Mouse (Mus musculus): ENCODE measurements around the gene Adgrl4. TPM values are rescaled to one million over a fixed set of nuclear protein-coding genes. Genes with fewer than 3 reads are reported as not detected.

Gene Adgrl4
- polyA plus RNA-seq (2012; rRNA removed) = 3.6 and 5.0 TPM in 2 replicates
- polyA plus RNA-seq (2014; fragmentation: Nextera tagmentation; extraction: Ambion mirVana) = 6.4 and 7.4 TPM in 2 replicates

GRCm38 (mm10) chr3:151437693-151438092 lies at the start of gene Adgrl4:
TSS of gene Adgrl4 (plus strand) at chr3:151437887.
- peak; percentile 70 for ATAC-seq (ENCODE audit: low FRiP score, low read depth)
- WGBS = 6% methylated on average over 17 of the region's 17 CpGs
- H3K36me3 ChIP-seq (ENCODE audit: control insufficient read depth, insufficient read depth, low read length) = no peaks in the 10 kb centered on the region
- H3K4me1 ChIP-seq (ENCODE audit: control insufficient read depth, insufficient read depth, low read length) = peaks cover 6% of the 10 kb centered on the region
- no peak within 1 kb of the TSS for H3K27ac ChIP-seq (replicated peaks; ENCODE audit: low read depth, low read length)
- H3K4me3 ChIP-seq (replicated peaks; ENCODE audit: low read length) = peak within 1 kb of the TSS; percentile 27
- no peak for DNase-seq (ENCODE audit: low spot score)
- H3K9ac ChIP-seq (ENCODE audit: low read depth, low read length, severe bottlenecking) = peak within 1 kb of the TSS; percentile 57
- H3K9me3 ChIP-seq (ENCODE audit: control insufficient read depth, low read length) = no peaks in the 10 kb centered on the region
- TF ChIP-seq POLR2A (IDR thresholded peaks at IDR 0.05; ENCODE audit: borderline replicate concordance, extremely low read depth, insufficient read depth, insufficient read length) = no peak
- no peaks in the 10 kb centered on the region for H3K27me3 ChIP-seq (ENCODE audit: control insufficient read depth, insufficient read depth, low read length)
- peak within 1 kb of the TSS; percentile 55 for H3K4me2 ChIP-seq (replicated peaks; ENCODE audit: low read depth, low read length, severe bottlenecking)

GRCm38 (mm10) chr3:151390912-151391311 lies 46.8 kb upstream of the Adgrl4 start:
- no peak overlapping the region for H3K27ac ChIP-seq (replicated peaks; ENCODE audit: low read depth, low read length)
- H3K9ac ChIP-seq (ENCODE audit: low read depth, low read length, severe bottlenecking) = no peak overlapping the region
- H3K4me3 ChIP-seq (replicated peaks; ENCODE audit: low read length) = no peak overlapping the region
- H3K36me3 ChIP-seq (ENCODE audit: control insufficient read depth, insufficient read depth, low read length) = no peaks in the 10 kb centered on the region
- TF ChIP-seq POLR2A (IDR thresholded peaks at IDR 0.05; ENCODE audit: borderline replicate concordance, extremely low read depth, insufficient read depth, insufficient read length) = no peak
- no peak for ATAC-seq (ENCODE audit: low FRiP score, low read depth)
- no peak for DNase-seq (ENCODE audit: low spot score)
- no peaks in the 10 kb centered on the region for H3K9me3 ChIP-seq (ENCODE audit: control insufficient read depth, low read length)
- H3K4me2 ChIP-seq (replicated peaks; ENCODE audit: low read depth, low read length, severe bottlenecking) = no peak overlapping the region
- H3K27me3 ChIP-seq (ENCODE audit: control insufficient read depth, insufficient read depth, low read length) = no peaks in the 10 kb centered on the region
- peaks cover 2% of the 10 kb centered on the region; the same call in 1 of the 2 replicates for H3K4me1 ChIP-seq (ENCODE audit: control insufficient read depth, insufficient read depth, low read length)

GRCm38 (mm10) chr3:151392891-151393290 lies 44.8 kb upstream of the Adgrl4 start:
- no peak overlapping the region for H3K4me2 ChIP-seq (replicated peaks; ENCODE audit: low read depth, low read length, severe bottlenecking)
- no peak for ATAC-seq (ENCODE audit: low FRiP score, low read depth)
- TF ChIP-seq POLR2A (IDR thresholded peaks at IDR 0.05; ENCODE audit: borderline replicate concordance, extremely low read depth, insufficient read depth, insufficient read length) = no peak
- no peaks in the 10 kb centered on the region for H3K27me3 ChIP-seq (ENCODE audit: control insufficient read depth, insufficient read depth, low read length)
- H3K36me3 ChIP-seq (ENCODE audit: control insufficient read depth, insufficient read depth, low read length) = no peaks in the 10 kb centered on the region
- no peak overlapping the region for H3K9ac ChIP-seq (ENCODE audit: low read depth, low read length, severe bottlenecking)
- no peak overlapping the region for H3K4me3 ChIP-seq (replicated peaks; ENCODE audit: low read length)
- no peak overlapping the region for H3K27ac ChIP-seq (replicated peaks; ENCODE audit: low read depth, low read length)
- no peak for DNase-seq (ENCODE audit: low spot score)
- no peaks in the 10 kb centered on the region for H3K9me3 ChIP-seq (ENCODE audit: control insufficient read depth, low read length)
- H3K4me1 ChIP-seq (ENCODE audit: control insufficient read depth, insufficient read depth, low read length) = no peaks in the 10 kb centered on the region; the same call in 1 of the 2 replicates
- WGBS = 85% methylated on average over 4 of the region's 4 CpGs

GRCm38 (mm10) chr3:151393330-151393729 lies 44.4 kb upstream of the Adgrl4 start:
- ATAC-seq (ENCODE audit: low FRiP score, low read depth) (no peak), DNase-seq (ENCODE audit: low spot score) (no peak)
- no peak for TF ChIP-seq POLR2A (IDR thresholded peaks at IDR 0.05; ENCODE audit: borderline replicate concordance, extremely low read depth, insufficient read depth, insufficient read length)
- no peaks in the 10 kb centered on the region; the same call in 1 of the 2 replicates for H3K4me1 ChIP-seq (ENCODE audit: control insufficient read depth, insufficient read depth, low read length)
- no peaks in the 10 kb centered on the region for H3K27me3 ChIP-seq (ENCODE audit: control insufficient read depth, insufficient read depth, low read length)
- H3K36me3 ChIP-seq (ENCODE audit: control insufficient read depth, insufficient read depth, low read length) = no peaks in the 10 kb centered on the region
- H3K9ac ChIP-seq (ENCODE audit: low read depth, low read length, severe bottlenecking) = no peak overlapping the region
- WGBS = 100% methylated on average over 1 of the region's 1 CpGs
- H3K27ac ChIP-seq (replicated peaks; ENCODE audit: low read depth, low read length) = no peak overlapping the region
- no peak overlapping the region for H3K4me3 ChIP-seq (replicated peaks; ENCODE audit: low read length)
- H3K9me3 ChIP-seq (ENCODE audit: control insufficient read depth, low read length) = no peaks in the 10 kb centered on the region
- H3K4me2 ChIP-seq (replicated peaks; ENCODE audit: low read depth, low read length, severe bottlenecking) = no peak overlapping the region

GRCm38 (mm10) chr3:151399270-151399669 lies 38.4 kb upstream of the Adgrl4 start:
- Histone ChIP-seq H3K27ac (replicated peaks; ENCODE audit: low read depth, low read length) (no peak overlapping the region), H3K4me3 (replicated peaks; ENCODE audit: low read length) (no peak overlapping the region), H3K27me3 (ENCODE audit: control insufficient read depth, insufficient read depth, low read length) (no peaks in the 10 kb centered on the region), H3K36me3 (ENCODE audit: control insufficient read depth, insufficient read depth, low read length) (no peaks in the 10 kb centered on the region), H3K9me3 (ENCODE audit: control insufficient read depth, low read length) (no peaks in the 10 kb centered on the region), H3K4me1 (ENCODE audit: control insufficient read depth, insufficient read depth, low read length) (no peaks in the 10 kb centered on the region), H3K4me2 (replicated peaks; ENCODE audit: low read depth, low read length, severe bottlenecking) (no peak overlapping the region), H3K9ac (ENCODE audit: low read depth, low read length, severe bottlenecking) (no peak overlapping the region)
- DNase-seq (ENCODE audit: low spot score) (no peak), ATAC-seq (ENCODE audit: low FRiP score, low read depth) (no peak)
- TF ChIP-seq POLR2A (IDR thresholded peaks at IDR 0.05; ENCODE audit: borderline replicate concordance, extremely low read depth, insufficient read depth, insufficient read length) = no peak
- WGBS = 82% methylated on average over 1 of the region's 1 CpGs

GRCm38 (mm10) chr3:151411031-151411430 lies 26.7 kb upstream of the Adgrl4 start:
- Histone ChIP-seq H3K4me2 (replicated peaks; ENCODE audit: low read depth, low read length, severe bottlenecking) (no peak overlapping the region), H3K4me3 (replicated peaks; ENCODE audit: low read length) (no peak overlapping the region), H3K4me1 (ENCODE audit: control insufficient read depth, insufficient read depth, low read length) (no peaks in the 10 kb centered on the region), H3K9ac (ENCODE audit: low read depth, low read length, severe bottlenecking) (no peak overlapping the region), H3K27me3 (ENCODE audit: control insufficient read depth, insufficient read depth, low read length) (no peaks in the 10 kb centered on the region), H3K27ac (replicated peaks; ENCODE audit: low read depth, low read length) (no peak overlapping the region), H3K36me3 (ENCODE audit: control insufficient read depth, insufficient read depth, low read length) (no peaks in the 10 kb centered on the region), H3K9me3 (ENCODE audit: control insufficient read depth, low read length) (no peaks in the 10 kb centered on the region)
- TF ChIP-seq POLR2A (IDR thresholded peaks at IDR 0.05; ENCODE audit: borderline replicate concordance, extremely low read depth, insufficient read depth, insufficient read length) = no peak
- WGBS = 74% methylated on average over 2 of the region's 2 CpGs
- ATAC-seq (ENCODE audit: low FRiP score, low read depth) = no peak
- no peak for DNase-seq (ENCODE audit: low spot score)
